Mouse (Mus musculus) heart, adult 2 months (tissue): ENCODE results near the gene Stk38.

Experiments used
- CTCF ChIP-seq: fragments of 200-600 bp; IDR thresholded peaks from 2 replicates; pipeline ENCODE4 v1.8.1; 2022; ENCODE audit warnings: antibody characterized with exemption, mild to moderate bottlenecking, moderate library complexity
- POLR2A ChIP-seq: fragments of 200-500 bp; IDR thresholded peaks from 2 replicates; pipeline ENCODE4 v1.6.1; 2011; ENCODE audit warnings: mild to moderate bottlenecking, low read depth, low read length, control low read depth; ENCODE audit not compliant: insufficient read depth

DNA sequence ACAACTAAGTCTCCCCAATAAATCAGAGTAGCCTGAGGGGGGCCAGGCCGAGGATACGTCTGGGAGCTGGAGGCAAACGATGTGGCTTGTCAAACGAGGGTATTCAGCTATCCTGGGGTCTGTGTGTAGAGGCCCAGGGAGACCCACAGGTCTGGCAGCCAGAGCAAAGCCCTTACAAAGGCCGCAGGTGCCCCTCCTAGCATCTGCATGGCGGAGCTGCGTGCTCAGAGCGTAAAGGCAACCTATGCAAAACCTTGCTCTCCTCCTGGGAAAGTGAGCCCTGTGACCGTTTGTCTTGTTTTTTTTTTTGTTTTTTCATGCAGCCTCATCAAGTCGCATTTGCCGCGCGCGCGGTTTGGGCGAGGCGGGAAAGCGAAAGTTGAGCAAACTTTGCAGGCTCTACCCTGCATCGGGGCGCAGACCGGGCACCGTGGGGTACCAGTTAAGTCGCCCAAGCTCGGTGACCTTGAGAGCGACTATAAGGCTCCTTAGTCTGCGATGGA, 24.0 kb upstream of the Stk38 start:
- TF ChIP-seq POLR2A, result no peak
- TF ChIP-seq CTCF, result no peak
